Mouse (Mus musculus): ENCODE results near the gene Galk1.

DNA sequence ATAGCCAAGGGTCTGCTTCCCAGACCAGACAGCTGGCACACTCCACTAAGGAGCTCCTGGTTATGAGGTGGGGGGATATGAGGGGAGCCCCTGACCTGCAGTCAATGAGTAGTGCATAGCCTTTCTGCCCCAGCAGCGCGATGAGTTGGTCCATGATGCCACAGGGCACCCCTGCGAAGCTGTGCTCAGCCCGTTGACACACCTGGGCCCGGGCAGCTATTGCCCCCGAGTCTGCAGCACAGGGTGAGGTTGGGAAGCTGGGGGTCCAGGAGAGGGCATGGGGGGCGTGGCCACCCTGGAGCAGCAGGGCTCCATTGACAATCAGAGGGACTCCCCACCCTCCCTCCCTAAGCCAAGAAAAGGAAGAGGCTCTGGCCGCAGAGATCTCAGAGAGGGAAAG is 2.4 kb downstream of the Galk1 start:
- TF ChIP-seq CTCF (IDR thresholded peaks at IDR 0.05), result no peak
- no peak for TF ChIP-seq POLR2A (IDR thresholded peaks at IDR 0.05; ENCODE audit: insufficient read depth, low read depth, low read length)
